Mouse (Mus musculus) central nervous system, embryonic 18 days (tissue): ENCODE results near the gene Gcsh. TPM values are rescaled to one million over a fixed set of nuclear protein-coding genes. Genes with fewer than 3 reads are reported as not detected.

Experiments used
- polyA plus RNA-seq: library from polyadenylated mRNA; depleted of rRNA; stranded (reverse); fragments of >200 nt; gene quantifications from 2 replicates; pipeline ENCODE4 v1.2.3, GENCODE M21; 2012; rRNA removed

Gcsh gene
- 55.2 and 64.8 TPM in 2 replicates for polyA plus RNA-seq

GRCm38 (mm10) chr8:116993095-116993867, at the start of gene Gcsh:
Gene Gcsh (minus strand): TSS chr8:116993537.

GRCm38 (mm10) chr8:116978631-116979256, 14.6 kb downstream of the Gcsh start, which contains the start of gene 1700030J22Rik:
Gene 1700030J22Rik (minus strand): TSS chr8:116978959.

GRCm38 (mm10) chr8:116943161-116943554, 50.2 kb downstream of the Gcsh start, which contains the start of gene Atmin:
Gene Atmin (plus strand): TSS chr8:116943393.

Other genes starting within 250 kb of the Gcsh start
- gene Cmc2, start 72.1 kb downstream of the Gcsh start, polyA plus RNA-seq, result 10.2 and 11.7 TPM in 2 replicates
- gene Cenpn, start 71.8 kb downstream of the Gcsh start, polyA plus RNA-seq, result 6.6 and 7.8 TPM in 2 replicates
- gene Atmin, start 50.1 kb downstream of the Gcsh start, polyA plus RNA-seq, result 21.7 and 21.8 TPM in 2 replicates
- 5.9 and 6.9 TPM in 2 replicates for gene 1700030J22Rik, start 14.6 kb downstream of the Gcsh start, polyA plus RNA-seq
- 0.03 and 0.04 TPM in 2 replicates for gene Pkd1l2, start 88.9 kb upstream of the Gcsh start, polyA plus RNA-seq
- gene Bco1, start 102.3 kb upstream of the Gcsh start, polyA plus RNA-seq, result 0.09 and 0.13 TPM in 2 replicates
- 10.8 and 11.1 TPM in 2 replicates for gene Gan, start 164.6 kb upstream of the Gcsh start, polyA plus RNA-seq